Mouse (Mus musculus) left cerebral cortex, adult 18-20 months (tissue): ENCODE measurements at regions not wholly inside any gene's neighbourhood (a gene's known extent, or its start where the extent isn't known, plus 50 kb on each side); places are given as distances from the start of the nearest gene placed in this dataset.
A peak's percentile ranks its signal among the peaks of the same experiment; 100 is the strongest.
"Not testable (repeated sequence)": the region's sequence is repeated elsewhere in the genome, so short reads cannot be mapped to it uniquely, and the experiment has no call there.

Experiments used
- DNase-seq, 2 experiments: peaks; one replicate each; pipeline ENCODE4 v3.0.0; 2021 to 2022; ENCODE audit warnings: low spot score in 2 of 2, mixed read lengths in 1 of 2

GRCm38 (mm10) chr16:8914183-8914582 is 84.3 kb downstream of the 1810013L24Rik start:
- DNase-seq: not testable (repeated sequence)

- DNase-seq: peak; percentile 18 to 21
Observed at GRCm38 (mm10) chr16:8916091-8916490, 86.2 kb downstream of the 1810013L24Rik start.

GRCm38 (mm10) chr16:8918741-8919535 is 89.0 kb downstream of the 1810013L24Rik start:
- peak; percentile 28 to 54 for DNase-seq

- DNase-seq: no peak
Observed at GRCm38 (mm10) chr16:8924732-8925131, 94.8 kb downstream of the 1810013L24Rik start.

GRCm38 (mm10) chr16:8931961-8932360 is 102.1 kb downstream of the 1810013L24Rik start:
- no peak for DNase-seq

GRCm38 (mm10) chr16:8933121-8933520 is 103.2 kb downstream of the 1810013L24Rik start:
- DNase-seq: no peak

- DNase-seq: no peak
Observed at GRCm38 (mm10) chr16:8936446-8936845, 106.5 kb downstream of the 1810013L24Rik start.

GRCm38 (mm10) chr16:8938516-8938915 is 108.6 kb downstream of the 1810013L24Rik start:
- peak; percentile 84 to 88 for DNase-seq

- no peak for DNase-seq
Observed at GRCm38 (mm10) chr16:8939136-8939535, 109.2 kb downstream of the 1810013L24Rik start.

GRCm38 (mm10) chr16:8944412-8945102 is 114.7 kb downstream of the 1810013L24Rik start:
- DNase-seq: peak in 1 of 2 experiments; percentile 24

- no peak for DNase-seq
Observed at GRCm38 (mm10) chr16:8947846-8948245, 117.9 kb downstream of the 1810013L24Rik start.

GRCm38 (mm10) chr16:8951156-8951899 is 121.4 kb downstream of the 1810013L24Rik start:
- no peak for DNase-seq

GRCm38 (mm10) chr16:8961739-8962138 is 131.8 kb downstream of the 1810013L24Rik start:
- no peak for DNase-seq

- DNase-seq: peak; percentile 66 to 73
Observed at GRCm38 (mm10) chr16:8993521-8994250, 163.8 kb downstream of the 1810013L24Rik start.

- DNase-seq: no peak
Observed at GRCm38 (mm10) chr16:8994521-8994920, 164.6 kb downstream of the 1810013L24Rik start.

- DNase-seq: no peak
Observed at GRCm38 (mm10) chr16:8997250-8997649, 167.3 kb downstream of the 1810013L24Rik start.

GRCm38 (mm10) chr16:9004012-9004411 is 174.1 kb downstream of the 1810013L24Rik start:
- peak; percentile 57 to 72 for DNase-seq

- DNase-seq: no peak
Observed at GRCm38 (mm10) chr16:9005933-9006332, 176.0 kb downstream of the 1810013L24Rik start.

- peak; percentile 92 to 95 for DNase-seq
Observed at GRCm38 (mm10) chr16:9009361-9010083, 179.6 kb downstream of the 1810013L24Rik start.

- DNase-seq: no peak
Observed at GRCm38 (mm10) chr16:9011077-9011476, 181.2 kb downstream of the 1810013L24Rik start.
